Mouse (Mus musculus): ENCODE measurements around the gene Ecm1. TPM values are rescaled to one million over a fixed set of nuclear protein-coding genes. Genes with fewer than 3 reads are reported as not detected.

Ecm1 gene
- polyA plus RNA-seq (2014; fragmentation: Illumina TruSeq; extraction: RNeasy Lipid Tissue Mini Kit (QIAGEN cat#74804); ENCODE audit: low read depth, low replicate concordance): 3.3 TPM

GRCm38 (mm10) chr3:95739353-95740104 lies at the start of gene Ecm1:
Ecm1 (minus strand) TSS chr3:95739569.

GRCm38 (mm10) chr3:95760106-95760505 lies 20.7 kb upstream of the Ecm1 start, which contains the start of gene Tars2:
Tars2 (minus strand) TSS chr3:95760206.

GRCm38 (mm10) chr3:95687524-95688421 lies 51.6 kb downstream of the Ecm1 start, which contains the start of gene Adamtsl4:
Adamtsl4 (minus strand) TSS chr3:95687917.

Other genes with a start within 250 kb of the Ecm1 start
- gene Ctsk, start 240.3 kb downstream of the Ecm1 start, polyA plus RNA-seq (2014; fragmentation: Illumina TruSeq; extraction: RNeasy Lipid Tissue Mini Kit (QIAGEN cat#74804); ENCODE audit: low read depth, low replicate concordance): 4.4 TPM
- 858 TPM for gene Ctss, start 212.8 kb downstream of the Ecm1 start, polyA plus RNA-seq (2014; fragmentation: Illumina TruSeq; extraction: RNeasy Lipid Tissue Mini Kit (QIAGEN cat#74804); ENCODE audit: low read depth, low replicate concordance)
- gene Hormad1, start 179.9 kb downstream of the Ecm1 start, polyA plus RNA-seq (2014; fragmentation: Illumina TruSeq; extraction: RNeasy Lipid Tissue Mini Kit (QIAGEN cat#74804); ENCODE audit: low read depth, low replicate concordance): not detected
- 912 TPM for gene Golph3l, start 150.6 kb downstream of the Ecm1 start, polyA plus RNA-seq (2014; fragmentation: Illumina TruSeq; extraction: RNeasy Lipid Tissue Mini Kit (QIAGEN cat#74804); ENCODE audit: low read depth, low replicate concordance)
- gene Ensa, start 114.6 kb downstream of the Ecm1 start, polyA plus RNA-seq (2014; fragmentation: Illumina TruSeq; extraction: RNeasy Lipid Tissue Mini Kit (QIAGEN cat#74804); ENCODE audit: low read depth, low replicate concordance): 68.6 TPM
- gene Mcl1, start 80.8 kb downstream of the Ecm1 start, polyA plus RNA-seq (2014; fragmentation: Illumina TruSeq; extraction: RNeasy Lipid Tissue Mini Kit (QIAGEN cat#74804); ENCODE audit: low read depth, low replicate concordance): 818 TPM
- 2.2 TPM for gene Adamtsl4, start 51.7 kb downstream of the Ecm1 start, polyA plus RNA-seq (2014; fragmentation: Illumina TruSeq; extraction: RNeasy Lipid Tissue Mini Kit (QIAGEN cat#74804); ENCODE audit: low read depth, low replicate concordance)
- gene Tars2, start 20.6 kb upstream of the Ecm1 start, polyA plus RNA-seq (2014; fragmentation: Illumina TruSeq; extraction: RNeasy Lipid Tissue Mini Kit (QIAGEN cat#74804); ENCODE audit: low read depth, low replicate concordance): 7.1 TPM
- 63.9 TPM for gene Rprd2, start 79.3 kb upstream of the Ecm1 start, polyA plus RNA-seq (2014; fragmentation: Illumina TruSeq; extraction: RNeasy Lipid Tissue Mini Kit (QIAGEN cat#74804); ENCODE audit: low read depth, low replicate concordance)
- 38.7 TPM for gene Prpf3, start 116.3 kb upstream of the Ecm1 start, polyA plus RNA-seq (2014; fragmentation: Illumina TruSeq; extraction: RNeasy Lipid Tissue Mini Kit (QIAGEN cat#74804); ENCODE audit: low read depth, low replicate concordance)
- gene Mrps21, start 131.9 kb upstream of the Ecm1 start, polyA plus RNA-seq (2014; fragmentation: Illumina TruSeq; extraction: RNeasy Lipid Tissue Mini Kit (QIAGEN cat#74804); ENCODE audit: low read depth, low replicate concordance): 20.0 TPM
- not detected for gene Ciart, start 142.7 kb upstream of the Ecm1 start, polyA plus RNA-seq (2014; fragmentation: Illumina TruSeq; extraction: RNeasy Lipid Tissue Mini Kit (QIAGEN cat#74804); ENCODE audit: low read depth, low replicate concordance)
- gene BC028528, start 152.4 kb upstream of the Ecm1 start, polyA plus RNA-seq (2014; fragmentation: Illumina TruSeq; extraction: RNeasy Lipid Tissue Mini Kit (QIAGEN cat#74804); ENCODE audit: low read depth, low replicate concordance): 23.7 TPM
- 50.7 TPM for gene Aph1a, start 154.4 kb upstream of the Ecm1 start, polyA plus RNA-seq (2014; fragmentation: Illumina TruSeq; extraction: RNeasy Lipid Tissue Mini Kit (QIAGEN cat#74804); ENCODE audit: low read depth, low replicate concordance)
- 1.8 TPM for gene Car14, start 165.1 kb upstream of the Ecm1 start, polyA plus RNA-seq (2014; fragmentation: Illumina TruSeq; extraction: RNeasy Lipid Tissue Mini Kit (QIAGEN cat#74804); ENCODE audit: low read depth, low replicate concordance)
- 138 TPM for gene Anp32e, start 189.7 kb upstream of the Ecm1 start, polyA plus RNA-seq (2014; fragmentation: Illumina TruSeq; extraction: RNeasy Lipid Tissue Mini Kit (QIAGEN cat#74804); ENCODE audit: low read depth, low replicate concordance)